ENCODE assay signal across 8 mouse cellular contexts in the genomic region with DNA sequence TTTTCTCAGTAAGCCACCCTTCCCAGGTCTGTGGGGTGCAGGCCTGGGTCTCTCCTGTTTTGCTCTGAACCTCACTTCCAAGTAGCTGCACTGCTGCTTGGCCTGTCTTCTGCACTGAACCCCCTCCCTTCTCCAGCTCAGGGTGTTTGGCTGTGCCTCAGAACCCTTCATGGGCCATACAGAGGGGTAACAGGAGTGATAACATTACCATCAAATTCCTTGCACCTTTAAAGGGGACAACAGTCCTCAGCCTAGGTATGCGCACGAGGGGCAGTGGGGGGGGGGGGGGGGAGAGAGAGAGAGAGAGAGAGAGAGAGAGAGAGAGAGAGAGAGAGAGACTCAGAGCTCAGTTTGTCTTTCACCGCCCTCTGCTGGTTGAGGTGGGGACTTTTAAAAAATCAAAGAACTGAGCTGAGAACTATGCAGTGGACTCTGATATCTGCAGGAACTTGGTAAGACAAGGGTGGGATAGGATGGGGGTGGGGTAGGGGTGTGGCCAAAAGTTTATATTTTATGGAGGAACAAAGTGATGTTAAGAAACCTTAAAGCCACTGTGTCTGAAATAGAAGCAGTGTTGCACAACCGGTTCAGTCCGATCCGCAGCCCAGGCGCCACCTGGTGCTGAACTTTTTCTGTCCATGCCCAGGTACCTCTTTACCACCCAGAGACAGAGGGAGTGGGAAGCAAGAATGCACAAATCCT.
DNase-seq lines count a peak whose midpoint lies in the region; ATAC-seq and TF ChIP-seq lines count a peak whose summit lies in the region.

No protein-coding gene starts in this region.

- no peak overlapping the region for H3K4me2 ChIP-seq in CH12.LX (ENCODE audit: insufficient read depth, low read depth, poor library complexity, severe bottlenecking)
- H3K4me2 ChIP-seq in kidney, embryonic 16.5 days (replicated peaks; ENCODE audit: low read depth, low read length) = no peak overlapping the region
- H3K4me2 ChIP-seq in lung, postnatal 0 days (replicated peaks; ENCODE audit: low read depth, low read length) = no peak overlapping the region

- no peaks in the 10 kb centered on the region for H3K9me3 ChIP-seq in CH12.LX (replicated peaks; ENCODE audit: low read length)
- H3K9me3 ChIP-seq in kidney, embryonic 16.5 days (ENCODE audit: low read length) = no peaks in the 10 kb centered on the region
- no peaks in the 10 kb centered on the region for H3K9me3 ChIP-seq in lung, postnatal 0 days (ENCODE audit: low read length)

- no peaks in the 10 kb centered on the region for H3K27me3 ChIP-seq in CH12.LX (replicated peaks)
- 0 out of 2 replicates have a peak, but pooled peaks cover 2% of the 10 kb centered on the region for H3K27me3 ChIP-seq in kidney, embryonic 16.5 days (ENCODE audit: insufficient read depth, low read length)
- H3K27me3 ChIP-seq in lung, postnatal 0 days (replicated peaks; ENCODE audit: insufficient read depth, low read length) = no peaks in the 10 kb centered on the region

- no peak overlapping the region for H3K27ac ChIP-seq in CH12.LX (ENCODE audit: insufficient read depth, low read depth)
- H3K27ac ChIP-seq in kidney, embryonic 16.5 days (ENCODE audit: low read length) = no peak overlapping the region
- H3K27ac ChIP-seq in lung, postnatal 0 days (ENCODE audit: low read length) = peak overlapping the region; percentile 77; the same call in 1 of the 2 replicates

- H3K4me1 ChIP-seq in CH12.LX (ENCODE audit: control insufficient read depth in 1 of 2, insufficient read depth in 2 of 2) = no peaks in the 10 kb centered on the region
- H3K4me1 ChIP-seq in kidney, embryonic 16.5 days (ENCODE audit: insufficient read depth, low read length) = peaks cover 33% of the 10 kb centered on the region
- H3K4me1 ChIP-seq in lung, postnatal 0 days (ENCODE audit: insufficient read depth, low read depth, low read length) = no peaks in the 10 kb centered on the region

- TF ChIP-seq CTCF in CH12.LX (conservative IDR thresholded peaks at IDR 0.05 in 1 of 2, IDR thresholded peaks at IDR 0.05 in 1 of 2; ENCODE audit: low read depth in 2 of 2, low read length in 2 of 2) = peak; percentile 15 to 54; a peak in 2 of 4 replicates
- TF ChIP-seq CTCF in lung, postnatal 0 days (IDR thresholded peaks at IDR 0.05) = peak; percentile 66

- TF ChIP-seq RAD21 in CH12.LX (IDR thresholded peaks at IDR 0.05; ENCODE audit: low read depth, low read length) = peak; percentile 21

- H3K36me3 ChIP-seq in CH12.LX (replicated peaks in 1 of 2; ENCODE audit: control insufficient read depth in 1 of 2, insufficient read depth in 1 of 2, low read length in 1 of 2) = no peaks in the 10 kb centered on the region
- H3K36me3 ChIP-seq in kidney, embryonic 16.5 days (ENCODE audit: insufficient read depth, low read length) = no peaks in the 10 kb centered on the region
- no peaks in the 10 kb centered on the region for H3K36me3 ChIP-seq in lung, postnatal 0 days (ENCODE audit: insufficient read depth, low read length)

- TF ChIP-seq EP300 in CH12.LX (IDR thresholded peaks at IDR 0.05; ENCODE audit: low read length) = no peak
- peak; percentile 54; the same call in 1 of the 2 replicates for TF ChIP-seq EP300 in lung, postnatal 0 days (IDR thresholded peaks at IDR 0.05)

- H3K9ac ChIP-seq in CH12.LX (ENCODE audit: insufficient read depth, low read depth) = no peak overlapping the region
- no peak overlapping the region for H3K9ac ChIP-seq in kidney, embryonic 16.5 days (replicated peaks; ENCODE audit: low read length)
- H3K9ac ChIP-seq in lung, postnatal 0 days (replicated peaks; ENCODE audit: low read depth) = no peak overlapping the region

- H3K79me2 ChIP-seq in CH12.LX (replicated peaks; ENCODE audit: control insufficient read depth, extremely low read depth, insufficient read depth, poor library complexity, severe bottlenecking) = no peaks in the 10 kb centered on the region

- in situ Hi-C loops in CH12.LX (cut with MboI; ENCODE audit: low pct_ligation_motif_present, low pct_unique_long_range_greater_than_20kb, low sequenced_read_pairs) = loop anchor here (5.0 kb wide), 2 partner anchors 124 to 361 kb away; no protein-coding TSS in a partner anchor

- peak; percentile 43; the same call in 1 of the 2 replicates for ATAC-seq in kidney, embryonic 16.5 days (ENCODE audit: low FRiP score, low TSS enrichment)
- peak; percentile 39 for ATAC-seq in lung, postnatal 0 days

- TF ChIP-seq POLR2A in CH12.LX (IDR thresholded peaks at IDR 0.05; ENCODE audit: low read depth, low read length) = no peak

- dilution Hi-C loops in CH12.LX (cut with MboI; ENCODE audit: extremely low pct_ligation_motif_present, extremely low pct_unique_long_range_greater_than_20kb, low sequenced_read_pairs) = no loop called here

- peak; percentile 48 for DNase-seq in A20 (ENCODE audit: low read depth, low spot score)
- DNase-seq in CH12.LX (ENCODE audit: extremely low read depth) = peak; percentile 50
- DNase-seq in cerebellum, postnatal 14 days = peak; percentile 76 to 78
- DNase-seq in heart, adult 8-10 months (ENCODE audit: low spot score) = peak; percentile 30
- DNase-seq in lung, postnatal 0 days (ENCODE audit: low spot score) = peak; percentile 67
- DNase-seq in retina, postnatal 7 days (ENCODE audit: low read depth, low spot score) = peak; percentile 42
- no peak for DNase-seq in spleen, postnatal 10 days (ENCODE audit: low spot score in 2 of 2)

- H3K4me3 ChIP-seq in CH12.LX (replicated peaks in 1 of 3; ENCODE audit: low read depth in 2 of 3, low read length in 2 of 3, poor library complexity in 1 of 3) = no peak overlapping the region
- H3K4me3 ChIP-seq in kidney, embryonic 16.5 days (ENCODE audit: low read length) = no peak overlapping the region
- H3K4me3 ChIP-seq in lung, postnatal 0 days (ENCODE audit: low read depth, low read length) = no peak overlapping the region

- WGBS in kidney, embryonic 16.5 days = 15% methylated on average over 7 of the region's 7 CpGs
- WGBS in lung, postnatal 0 days = 11% methylated on average over 7 of the region's 7 CpGs

TF ChIP-seq in CH12.LX, 34 proteins besides CTCF, POLR2A, EP300 and RAD21:
- TF ChIP-seq ZC3H11A (IDR thresholded peaks at IDR 0.05; ENCODE audit: low read depth, low read length) (no peak), SMC3 (IDR thresholded peaks at IDR 0.05; ENCODE audit: low read depth, low read length) (peak; percentile 50)

Comparison
In these comparisons a context has a peak if more than half of its experiments do, and no peak if none do; other contexts are left out.
1. DNase-seq: peak in A20 (single experiment), CH12.LX (single experiment), cerebellum, postnatal 14 days (2 of 2), heart, adult 8-10 months (single experiment), lung, postnatal 0 days (single experiment) and retina, postnatal 7 days (single experiment); none in spleen, postnatal 10 days (0 of 2).